Mouse (Mus musculus) hindbrain, embryonic 16.5 days (tissue): ENCODE measurements around the gene BC024978. TPM values are rescaled to one million over a fixed set of nuclear protein-coding genes. Genes with fewer than 3 reads are reported as not detected.

Experiments
- ATAC-seq: fragments of 200-750 bp; cut with Nextera tagmentation; 2 replicates; pipeline ENCODE4 v1.8.0; 2017; ENCODE audit warnings: moderate TSS enrichment, moderate library complexity
- H3K27ac ChIP-seq: fragments of 300-500 bp; sonication (generic); 2 replicates; pipeline ENCODE4 v1.5.1; 2014; ENCODE audit warnings: low read depth, mild to moderate bottlenecking, control low read depth, low read length, moderate library complexity
- H3K27me3 ChIP-seq: fragments of 300-500 bp; sonication (generic); replicated peaks from 2 replicates; pipeline ENCODE4 v1.6.1; 2014; ENCODE audit warnings: low read length; ENCODE audit not compliant: control insufficient read depth, insufficient read depth
- H3K36me3 ChIP-seq: fragments of 300-500 bp; sonication (generic); 2 replicates; pipeline ENCODE4 v1.6.1; 2014; ENCODE audit warnings: mild to moderate bottlenecking, low read length, moderate library complexity, mixed read lengths; ENCODE audit not compliant: control insufficient read depth, insufficient read depth
- H3K4me1 ChIP-seq: fragments of 300-500 bp; sonication (generic); 2 replicates; pipeline ENCODE4 v1.6.1; 2014; ENCODE audit warnings: low read depth, low read length; ENCODE audit not compliant: control insufficient read depth, insufficient read depth
- H3K4me2 ChIP-seq: fragments of 300-500 bp; sonication (generic); 2 replicates; pipeline ENCODE4 v1.6.1; 2014; ENCODE audit warnings: mild to moderate bottlenecking, low read length, control low read depth, moderate library complexity
- H3K4me3 ChIP-seq: fragments of 300-500 bp; sonication (generic); 2 replicates; pipeline ENCODE4 v1.5.1; 2014; ENCODE audit warnings: mild to moderate bottlenecking, low read length, control low read depth, moderate library complexity
- H3K9ac ChIP-seq: fragments of 300-500 bp; sonication (generic); 2 replicates; pipeline ENCODE4 v1.6.1; 2014; ENCODE audit warnings: low read depth, mild to moderate bottlenecking, control low read depth, low read length, moderate library complexity
- H3K9me3 ChIP-seq: fragments of 300-500 bp; sonication (generic); 2 replicates; pipeline ENCODE4 v1.6.1; 2014; ENCODE audit warnings: mild to moderate bottlenecking, low read length, moderate library complexity; ENCODE audit not compliant: control insufficient read depth
- WGBS: fragments of 180-500 bp; shearing (Covaris S2); extraction: QIAGEN DNeasy Blood & Tissue Kit; methylation state at CpG from one replicate; pipeline ENCODE4 v1.1.7; 2014; 5-methylcytosine and 5-hydroxymethylcytosine counted together
- polyA plus RNA-seq: library from polyadenylated mRNA; unstranded; fragments of >200 nt; fragmentation: Nextera tagmentation; extraction: Ambion mirVana; gene quantifications from 2 replicates; pipeline ENCODE4 v1.2.1, GENCODE M21; 2015

BC024978 gene
- polyA plus RNA-seq, result 2.7 and 3.7 TPM in 2 replicates

DNA sequence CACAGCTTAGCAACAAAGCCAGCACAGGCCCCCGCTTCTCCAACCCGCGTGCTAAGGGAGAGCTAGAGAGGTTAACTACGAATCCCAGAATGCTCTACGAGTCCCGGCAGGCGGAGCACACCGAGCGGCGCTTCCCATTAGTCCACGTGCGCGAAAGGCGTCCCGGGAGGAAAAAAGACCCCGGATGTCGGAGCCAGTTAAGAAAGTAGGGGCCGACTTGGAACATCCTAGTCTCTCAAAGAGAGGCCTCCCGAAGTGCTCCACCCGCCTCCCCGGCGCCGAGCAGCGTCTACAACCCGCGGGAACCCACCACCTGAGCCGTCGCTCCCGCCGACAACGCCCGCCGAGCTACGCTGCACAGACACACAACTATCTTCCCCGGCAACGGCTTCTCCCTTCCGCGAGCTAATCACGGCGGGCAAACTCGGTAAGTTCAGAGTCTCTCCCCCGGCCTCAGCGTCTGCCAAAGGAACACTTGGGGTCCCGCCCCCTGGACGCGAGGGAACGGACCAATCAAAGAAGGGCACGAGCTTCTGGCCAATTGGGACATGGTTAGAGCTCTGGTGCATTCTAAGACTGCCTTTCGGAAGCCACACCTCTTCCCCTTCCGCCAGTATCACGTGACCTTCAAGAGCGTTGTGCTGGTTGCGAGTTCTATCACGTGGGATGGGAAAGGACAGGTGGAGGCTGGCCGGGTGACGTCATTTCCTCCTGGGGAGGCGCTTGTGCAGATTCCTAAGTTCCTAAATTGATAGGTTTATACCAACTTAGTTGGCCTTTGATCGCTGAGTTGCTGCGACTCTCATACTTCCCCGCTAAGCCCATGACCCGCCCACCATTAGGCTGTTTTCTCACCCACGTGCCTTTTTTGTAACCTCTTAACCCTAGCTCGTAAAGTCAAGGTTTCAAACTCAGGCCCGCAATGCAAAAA, at the start of gene BC024978, which contains the start of gene Snrpa:
TSS of gene BC024978 (plus strand) at position 101 of the 931 bp plus-strand sequence.
TSS of gene Snrpa (minus strand) at position 591 of the 931 bp plus-strand sequence.
- peak within 1 kb of the TSS; percentile 88 for H3K9ac ChIP-seq
- peak within 1 kb of the TSS; percentile 94 for H3K4me2 ChIP-seq
- under 1% methylated on average over 64 of the region's 64 CpGs for WGBS
- peak within 1 kb of the TSS; percentile 98 for H3K27ac ChIP-seq
- H3K4me1 ChIP-seq, result peaks cover 20% of the 10 kb centered on the region
- peak within 1 kb of the TSS; percentile 83 for H3K4me3 ChIP-seq
- H3K9me3 ChIP-seq, result no peaks in the 10 kb centered on the region
- ATAC-seq, result peak; percentile 98
- H3K36me3 ChIP-seq, result peaks cover 21% of the 10 kb centered on the region
- no peaks in the 10 kb centered on the region for H3K27me3 ChIP-seq

DNA sequence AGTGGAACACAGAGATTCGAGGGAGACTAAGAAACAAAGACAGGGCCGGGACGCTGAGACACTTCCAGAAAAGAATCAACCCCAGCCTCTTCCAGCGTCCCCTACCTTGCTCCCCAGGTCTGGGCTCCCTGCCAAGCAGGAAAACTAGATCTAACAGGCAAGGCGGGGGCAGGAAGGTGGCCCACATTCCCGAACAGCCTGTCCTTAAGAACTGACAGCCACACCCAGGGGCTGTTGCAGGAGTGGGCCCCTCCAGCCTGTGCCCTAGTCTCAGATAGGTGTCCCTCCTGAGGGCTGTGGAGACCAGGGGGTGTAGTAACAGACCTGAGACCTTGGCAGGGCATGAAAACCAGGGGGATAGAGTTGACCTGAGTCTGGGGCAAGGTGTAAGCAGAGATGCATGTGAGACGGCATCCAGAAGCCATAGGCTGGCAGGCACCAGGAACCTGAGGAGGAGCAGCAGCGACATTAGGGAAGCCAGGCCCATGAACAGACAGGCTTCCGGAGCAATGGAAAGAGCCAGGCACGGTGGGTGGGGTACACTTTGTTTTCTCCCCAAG, 42.3 kb upstream of the BC024978 start, which contains the start of gene Cyp2t4:
TSS of gene Cyp2t4 (plus strand) at position 510 of the 560 bp plus-strand sequence.
- H3K27me3 ChIP-seq, result no peaks in the 10 kb centered on the region
- no peaks in the 10 kb centered on the region for H3K4me1 ChIP-seq
- 73% methylated on average over 10 of the region's 10 CpGs for WGBS
- ATAC-seq, result no peak
- H3K36me3 ChIP-seq, result peaks cover 12% of the 10 kb centered on the region
- no peak within 1 kb of the TSS for H3K4me3 ChIP-seq
- no peak within 1 kb of the TSS for H3K4me2 ChIP-seq
- no peak within 1 kb of the TSS for H3K27ac ChIP-seq
- H3K9me3 ChIP-seq, result no peaks in the 10 kb centered on the region
- no peak within 1 kb of the TSS for H3K9ac ChIP-seq

DNA sequence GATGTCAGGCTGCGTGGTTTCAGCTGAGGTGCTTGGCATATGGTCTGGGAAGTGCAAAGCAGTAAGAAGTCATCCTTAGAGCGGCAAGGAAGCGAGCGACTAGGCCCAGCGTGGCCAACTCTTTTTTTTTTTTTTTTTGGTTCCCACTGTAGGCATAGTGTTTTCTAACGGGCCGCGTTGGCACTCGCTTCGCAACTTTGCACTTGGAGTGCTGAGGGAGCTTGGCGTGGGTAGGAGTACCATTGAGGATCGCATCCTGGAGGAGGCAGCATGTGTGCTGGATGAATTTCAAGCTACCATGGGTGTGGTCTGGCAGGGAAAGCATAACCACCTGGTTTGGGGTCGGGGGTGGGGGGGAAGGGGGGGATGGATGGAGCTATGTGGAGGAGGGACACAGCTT, 39.6 kb upstream of the BC024978 start:
- Histone ChIP-seq H3K4me3 (no peak overlapping the region), H3K4me2 (no peak overlapping the region), H3K4me1 (peaks cover 12% of the 10 kb centered on the region), H3K27ac (no peak overlapping the region), H3K9ac (no peak overlapping the region), H3K27me3 (no peaks in the 10 kb centered on the region), H3K36me3 (peaks cover 26% of the 10 kb centered on the region), H3K9me3 (no peaks in the 10 kb centered on the region)
- no peak for ATAC-seq
- whole genome bisulfite sequencing, result 82% methylated on average over 13 of the region's 13 CpGs

DNA sequence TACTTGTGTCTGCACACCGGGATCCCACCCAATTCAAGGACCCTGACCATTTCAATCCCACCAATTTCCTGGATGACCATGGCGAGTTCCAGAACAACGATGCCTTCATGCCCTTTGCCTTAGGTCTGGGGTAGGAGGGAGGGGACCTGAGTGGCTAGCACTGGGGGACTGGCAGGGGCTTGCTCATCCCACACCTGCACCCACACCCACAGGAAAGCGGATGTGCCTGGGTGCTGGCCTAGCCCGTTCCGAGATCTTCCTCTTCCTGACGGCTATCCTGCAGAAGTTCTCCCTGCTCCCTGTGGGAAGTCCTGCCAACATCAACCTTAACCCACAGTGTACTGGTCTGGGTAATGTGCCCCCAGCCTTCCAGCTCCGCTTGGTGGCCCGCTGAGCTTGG, 37.4 kb upstream of the BC024978 start:
- Histone ChIP-seq H3K9ac (no peak overlapping the region), H3K9me3 (no peaks in the 10 kb centered on the region), H3K27ac (no peak overlapping the region), H3K4me3 (no peak overlapping the region), H3K4me1 (peaks cover 32% of the 10 kb centered on the region), H3K4me2 (no peak overlapping the region), H3K36me3 (peaks cover 26% of the 10 kb centered on the region), H3K27me3 (no peaks in the 10 kb centered on the region)
- 96% methylated on average over 9 of the region's 9 CpGs for WGBS
- ATAC-seq, result no peak

DNA sequence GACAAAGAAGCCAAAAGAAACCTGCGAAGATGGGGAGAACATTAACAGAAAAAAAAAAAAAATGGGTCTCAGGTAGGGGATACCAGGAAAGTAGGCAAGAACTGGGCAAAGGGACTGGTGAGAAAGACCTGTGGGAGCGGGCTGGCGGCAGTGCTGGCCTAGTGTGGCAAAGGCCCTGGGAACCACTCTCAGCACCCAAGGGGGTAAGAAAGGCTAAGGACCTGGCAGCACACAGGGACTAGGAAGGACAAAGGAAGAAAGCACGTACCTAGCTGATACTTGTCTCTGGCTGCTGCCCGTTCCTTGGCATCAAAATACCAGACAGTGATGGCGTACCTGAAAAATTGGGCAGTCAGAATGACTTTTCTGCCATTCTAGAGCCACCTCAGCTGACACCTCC, 36.3 kb upstream of the BC024978 start:
- Histone ChIP-seq H3K27ac (no peak overlapping the region), H3K9ac (no peak overlapping the region), H3K36me3 (peaks cover 26% of the 10 kb centered on the region), H3K4me2 (no peak overlapping the region), H3K4me3 (no peak overlapping the region), H3K9me3 (no peaks in the 10 kb centered on the region), H3K27me3 (no peaks in the 10 kb centered on the region), H3K4me1 (peaks cover 43% of the 10 kb centered on the region)
- no peak for ATAC-seq
- 97% methylated on average over 6 of the region's 6 CpGs for WGBS

DNA sequence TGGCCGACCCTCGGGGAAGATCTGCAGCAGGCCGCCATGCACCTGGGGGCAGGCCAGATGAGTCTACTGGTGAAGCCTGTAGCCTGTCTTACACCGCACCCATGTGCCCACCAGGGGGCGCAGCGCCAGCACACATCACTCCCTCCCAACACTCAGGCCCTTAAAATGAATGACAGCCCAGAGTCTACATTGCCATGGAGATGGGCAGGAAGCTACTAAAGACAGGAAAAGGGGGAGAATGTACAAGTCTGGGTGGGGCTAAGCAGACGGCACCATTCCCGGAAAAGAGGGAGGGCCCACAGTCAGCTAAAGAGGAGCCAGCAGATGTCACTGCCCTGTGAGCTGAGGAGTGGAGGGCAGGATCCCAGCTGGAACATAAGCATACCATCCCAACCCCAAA, 35.7 kb upstream of the BC024978 start:
- peak; percentile 88 for ATAC-seq
- no peak overlapping the region for H3K27ac ChIP-seq
- WGBS, result 14% methylated on average over 8 of the region's 8 CpGs
- peaks cover 49% of the 10 kb centered on the region for H3K4me1 ChIP-seq
- H3K4me2 ChIP-seq, result no peak overlapping the region
- no peak overlapping the region for H3K4me3 ChIP-seq
- H3K9me3 ChIP-seq, result no peaks in the 10 kb centered on the region
- H3K27me3 ChIP-seq, result no peaks in the 10 kb centered on the region
- peaks cover 27% of the 10 kb centered on the region for H3K36me3 ChIP-seq
- H3K9ac ChIP-seq, result no peak overlapping the region

DNA sequence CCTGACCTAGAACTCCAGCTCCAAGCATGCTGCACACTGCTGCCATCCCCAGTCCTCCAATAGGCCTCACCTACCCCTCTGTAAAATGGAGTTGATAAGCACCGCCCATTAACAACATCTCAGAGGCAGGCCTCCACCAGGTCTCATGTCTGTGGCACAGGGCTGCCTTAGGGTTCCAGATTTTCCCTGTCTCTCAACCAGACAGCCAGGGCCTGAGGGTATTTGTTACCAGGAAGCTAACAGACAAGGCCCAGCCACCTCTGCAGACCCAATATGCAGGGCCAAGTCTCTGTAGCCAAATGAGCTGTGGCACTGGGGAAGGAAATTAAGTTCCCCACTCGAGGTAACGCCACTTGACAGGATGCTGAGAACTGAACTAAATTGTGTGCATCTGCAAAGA, 34.7 kb upstream of the BC024978 start:
- H3K4me1 ChIP-seq, result peaks cover 57% of the 10 kb centered on the region
- H3K9me3 ChIP-seq, result no peaks in the 10 kb centered on the region
- H3K9ac ChIP-seq, result no peak overlapping the region
- no peak overlapping the region for H3K27ac ChIP-seq
- ATAC-seq, result no peak
- peaks cover 30% of the 10 kb centered on the region for H3K36me3 ChIP-seq
- H3K27me3 ChIP-seq, result no peaks in the 10 kb centered on the region
- no peak overlapping the region for H3K4me3 ChIP-seq
- 85% methylated on average over 3 of the region's 3 CpGs for WGBS
- no peak overlapping the region for H3K4me2 ChIP-seq

DNA sequence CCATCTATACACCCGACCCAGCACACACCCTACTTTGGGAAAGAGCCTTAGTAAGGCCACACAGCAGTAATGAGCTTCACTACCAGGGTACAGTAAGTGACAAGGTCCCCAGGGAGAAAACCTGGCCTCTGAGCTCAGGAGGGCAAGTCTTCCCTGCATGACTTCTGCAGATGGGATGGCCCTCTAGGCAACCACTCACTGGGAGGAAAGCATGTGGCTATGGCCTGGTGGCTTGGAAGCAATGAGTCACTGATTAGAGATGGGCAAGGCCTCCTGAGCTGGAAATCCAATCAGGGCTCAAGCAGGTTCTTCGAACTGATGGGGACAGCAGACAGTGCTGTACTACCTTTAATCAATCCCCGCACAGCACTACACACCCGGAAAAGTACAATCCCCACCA, 33.8 kb upstream of the BC024978 start:
- Histone ChIP-seq H3K27me3 (no peaks in the 10 kb centered on the region), H3K9me3 (no peaks in the 10 kb centered on the region), H3K36me3 (peaks cover 30% of the 10 kb centered on the region), H3K4me1 (peaks cover 57% of the 10 kb centered on the region), H3K9ac (no peak overlapping the region), H3K4me2 (no peak overlapping the region), H3K4me3 (no peak overlapping the region), H3K27ac (no peak overlapping the region)
- 80% methylated on average over 4 of the region's 4 CpGs for WGBS
- ATAC-seq, result no peak

DNA sequence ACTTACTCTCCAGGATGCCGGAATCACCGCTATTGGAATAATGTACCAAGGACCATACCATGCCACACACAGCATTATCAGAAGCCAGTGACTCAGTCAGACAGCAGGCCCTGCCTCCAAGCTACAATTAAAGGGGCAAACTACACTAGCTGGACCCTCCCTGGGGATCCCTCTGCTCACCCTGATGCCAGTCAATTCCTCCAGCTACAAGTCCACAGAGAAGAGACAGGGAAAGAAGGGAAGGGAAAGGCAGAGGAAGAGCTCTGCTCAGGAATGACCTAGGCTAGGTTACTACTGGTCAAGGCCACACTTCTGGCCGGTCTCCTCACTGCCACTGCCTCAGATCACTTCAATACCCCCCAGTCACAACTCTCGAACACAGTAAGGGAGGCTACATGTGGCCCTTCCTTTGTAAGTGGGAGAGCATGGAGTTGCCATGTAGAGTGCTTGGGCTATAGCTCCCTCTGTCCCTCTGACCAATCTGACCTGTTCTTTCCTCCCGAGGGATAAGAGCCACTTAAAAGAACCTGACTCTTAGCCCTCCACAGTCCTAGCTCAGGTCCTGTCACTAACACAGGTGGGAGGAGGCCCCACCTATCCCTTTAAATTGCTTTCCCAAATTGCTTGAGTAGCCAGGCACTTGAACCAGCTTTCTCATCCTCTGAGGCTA, 32.7 kb upstream of the BC024978 start:
- Histone ChIP-seq H3K4me1 (peaks cover 66% of the 10 kb centered on the region), H3K36me3 (peaks cover 22% of the 10 kb centered on the region), H3K4me3 (no peak overlapping the region; the same call in 1 of the 2 replicates), H3K4me2 (peak overlapping the region; percentile 85), H3K27me3 (no peaks in the 10 kb centered on the region), H3K9ac (peak overlapping the region; percentile 41), H3K9me3 (no peaks in the 10 kb centered on the region), H3K27ac (no peak overlapping the region)
- 79% methylated on average over 5 of the region's 5 CpGs for WGBS
- ATAC-seq, result no peak
